Mouse (Mus musculus): ENCODE data around the gene Uxs1. TPM values are rescaled to one million over a fixed set of nuclear protein-coding genes. Genes with fewer than 3 reads are reported as not detected.

Gene Uxs1
- polyA plus RNA-seq, 1 experiment from 2014 or later: 21.6 TPM

DNA sequence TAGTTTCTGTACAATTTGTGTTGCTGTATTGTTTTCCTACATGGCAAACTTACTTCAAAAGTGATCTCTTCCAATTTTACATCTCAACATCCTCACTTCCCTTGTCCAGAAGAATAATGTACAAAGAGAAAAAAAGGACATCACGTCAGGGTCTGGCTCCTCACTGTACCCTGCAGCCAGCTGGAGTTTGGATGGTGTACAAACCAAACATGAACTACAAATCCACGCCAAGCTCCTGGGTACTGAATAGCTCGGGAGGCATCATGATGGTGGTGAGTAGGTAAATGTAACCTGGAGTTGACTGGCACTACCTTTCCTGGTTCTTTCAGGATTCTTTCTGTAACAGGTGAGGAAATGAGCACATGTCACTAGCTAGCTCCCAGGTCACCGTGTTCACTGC lies 53.5 kb downstream of the Uxs1 start:
- peaks cover 35% of the 10 kb centered on the region for H3K36me3 ChIP-seq (ENCODE audit: control insufficient read depth, insufficient read depth)
- H3K9me3 ChIP-seq (ENCODE audit: control insufficient read depth): no peaks in the 10 kb centered on the region
- WGBS: 95% methylated on average over 4 of the region's 4 CpGs
- H3K27ac ChIP-seq (ENCODE audit: low read depth, low read length): no peak overlapping the region
- no peak for TF ChIP-seq CTCF (IDR thresholded peaks at IDR 0.05; ENCODE audit: low read depth)
- H3K4me3 ChIP-seq (ENCODE audit: low read depth, low read length): no peak overlapping the region
- no peaks in the 10 kb centered on the region for H3K27me3 ChIP-seq (replicated peaks; ENCODE audit: control insufficient read depth, insufficient read depth, low read length)
- no peak overlapping the region for H3K4me2 ChIP-seq (replicated peaks; ENCODE audit: low read depth)
- no peak for ATAC-seq
- H3K9ac ChIP-seq (ENCODE audit: low read depth, low read length): no peak overlapping the region
- no peaks in the 10 kb centered on the region for H3K4me1 ChIP-seq (replicated peaks; ENCODE audit: control insufficient read depth, insufficient read depth, low read length)

DNA sequence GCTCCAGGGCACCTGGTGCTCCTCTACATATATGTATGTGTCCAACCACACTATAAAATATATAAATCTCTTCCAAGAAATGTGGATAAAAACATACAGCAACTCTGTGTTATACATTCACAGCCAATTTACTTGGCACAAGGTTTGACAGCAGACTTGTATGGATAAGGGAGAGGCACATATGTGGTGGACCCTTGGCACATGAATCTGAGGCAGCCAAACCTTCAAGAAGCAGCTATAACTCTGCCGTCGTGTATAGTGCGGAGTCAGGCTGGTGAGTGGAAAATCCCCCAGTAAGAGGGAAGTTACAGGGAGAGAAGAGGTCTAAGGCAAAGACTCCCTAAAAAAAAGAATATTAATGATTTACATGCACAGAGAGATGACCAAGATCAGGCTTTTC lies 54.9 kb downstream of the Uxs1 start:
- Histone ChIP-seq H3K36me3 (ENCODE audit: control insufficient read depth, insufficient read depth) (peaks cover 29% of the 10 kb centered on the region), H3K27me3 (replicated peaks; ENCODE audit: control insufficient read depth, insufficient read depth, low read length) (no peaks in the 10 kb centered on the region), H3K4me2 (replicated peaks; ENCODE audit: low read depth) (no peak overlapping the region), H3K27ac (ENCODE audit: low read depth, low read length) (no peak overlapping the region), H3K4me1 (replicated peaks; ENCODE audit: control insufficient read depth, insufficient read depth, low read length) (no peaks in the 10 kb centered on the region), H3K9me3 (ENCODE audit: control insufficient read depth) (no peaks in the 10 kb centered on the region), H3K9ac (ENCODE audit: low read depth, low read length) (no peak overlapping the region), H3K4me3 (ENCODE audit: low read depth, low read length) (no peak overlapping the region)
- no peak for ATAC-seq
- no peak for TF ChIP-seq CTCF (IDR thresholded peaks at IDR 0.05; ENCODE audit: low read depth)
- 93% methylated on average over 3 of the region's 3 CpGs for WGBS

DNA sequence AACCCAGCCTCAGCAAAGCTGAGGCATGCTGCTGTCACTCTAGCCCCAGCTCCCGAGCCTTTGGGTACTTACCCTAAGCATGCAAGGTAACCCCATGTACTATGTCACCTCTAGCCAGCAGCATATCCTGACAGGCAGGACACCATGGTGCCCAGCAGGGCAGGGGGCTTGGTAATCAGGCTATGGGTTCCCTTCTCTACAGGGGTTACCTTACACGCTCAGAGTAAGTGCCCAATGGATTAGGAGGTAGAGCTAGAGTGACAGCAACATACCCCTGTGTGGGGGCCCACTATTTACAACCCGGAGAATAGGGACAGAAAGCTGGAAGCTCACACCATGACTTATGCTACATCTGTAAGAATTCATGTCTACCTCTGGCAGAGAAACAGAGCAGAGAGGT lies 57.6 kb downstream of the Uxs1 start:
- no peaks in the 10 kb centered on the region for H3K9me3 ChIP-seq (ENCODE audit: control insufficient read depth)
- H3K4me1 ChIP-seq (replicated peaks; ENCODE audit: control insufficient read depth, insufficient read depth, low read length): no peaks in the 10 kb centered on the region
- no peak overlapping the region for H3K27ac ChIP-seq (ENCODE audit: low read depth, low read length)
- ATAC-seq: no peak
- H3K4me2 ChIP-seq (replicated peaks; ENCODE audit: low read depth): no peak overlapping the region
- WGBS: 85% methylated on average over 3 of the region's 3 CpGs
- no peak for TF ChIP-seq CTCF (IDR thresholded peaks at IDR 0.05; ENCODE audit: low read depth)
- H3K36me3 ChIP-seq (ENCODE audit: control insufficient read depth, insufficient read depth): peaks cover 21% of the 10 kb centered on the region; the same call in 1 of the 2 replicates
- H3K27me3 ChIP-seq (replicated peaks; ENCODE audit: control insufficient read depth, insufficient read depth, low read length): no peaks in the 10 kb centered on the region
- no peak overlapping the region for H3K4me3 ChIP-seq (ENCODE audit: low read depth, low read length)
- no peak overlapping the region for H3K9ac ChIP-seq (ENCODE audit: low read depth, low read length)

DNA sequence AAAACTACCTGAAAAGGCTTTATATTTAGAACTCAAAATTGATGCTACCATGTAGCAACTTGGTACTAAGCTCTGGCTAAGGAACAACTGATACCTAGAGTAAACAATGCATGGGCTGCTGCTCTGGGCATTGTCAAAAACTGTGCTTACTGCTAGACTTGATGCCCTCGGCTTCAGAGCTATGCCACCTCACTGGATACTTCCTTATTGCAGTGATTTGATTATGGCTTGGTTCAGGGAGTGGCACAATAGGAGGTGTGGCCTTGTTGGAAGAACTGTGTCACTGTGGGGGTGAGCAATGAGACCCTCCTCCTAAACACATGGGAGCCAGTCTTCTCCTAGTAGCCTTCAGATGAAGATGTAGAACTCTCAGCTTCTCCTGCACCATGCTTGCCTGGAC lies 58.3 kb downstream of the Uxs1 start:
- no peaks in the 10 kb centered on the region for H3K27me3 ChIP-seq (replicated peaks; ENCODE audit: control insufficient read depth, insufficient read depth, low read length)
- H3K4me2 ChIP-seq (replicated peaks; ENCODE audit: low read depth): no peak overlapping the region
- no peak overlapping the region for H3K9ac ChIP-seq (ENCODE audit: low read depth, low read length)
- no peaks in the 10 kb centered on the region for H3K4me1 ChIP-seq (replicated peaks; ENCODE audit: control insufficient read depth, insufficient read depth, low read length)
- H3K4me3 ChIP-seq (ENCODE audit: low read depth, low read length): no peak overlapping the region
- H3K27ac ChIP-seq (ENCODE audit: low read depth, low read length): no peak overlapping the region
- WGBS: 9% methylated on average over 1 of the region's 1 CpGs
- TF ChIP-seq CTCF (IDR thresholded peaks at IDR 0.05; ENCODE audit: low read depth): no peak
- no peaks in the 10 kb centered on the region for H3K9me3 ChIP-seq (ENCODE audit: control insufficient read depth)
- H3K36me3 ChIP-seq (ENCODE audit: control insufficient read depth, insufficient read depth): peaks cover 28% of the 10 kb centered on the region
- ATAC-seq: peak; percentile 67

DNA sequence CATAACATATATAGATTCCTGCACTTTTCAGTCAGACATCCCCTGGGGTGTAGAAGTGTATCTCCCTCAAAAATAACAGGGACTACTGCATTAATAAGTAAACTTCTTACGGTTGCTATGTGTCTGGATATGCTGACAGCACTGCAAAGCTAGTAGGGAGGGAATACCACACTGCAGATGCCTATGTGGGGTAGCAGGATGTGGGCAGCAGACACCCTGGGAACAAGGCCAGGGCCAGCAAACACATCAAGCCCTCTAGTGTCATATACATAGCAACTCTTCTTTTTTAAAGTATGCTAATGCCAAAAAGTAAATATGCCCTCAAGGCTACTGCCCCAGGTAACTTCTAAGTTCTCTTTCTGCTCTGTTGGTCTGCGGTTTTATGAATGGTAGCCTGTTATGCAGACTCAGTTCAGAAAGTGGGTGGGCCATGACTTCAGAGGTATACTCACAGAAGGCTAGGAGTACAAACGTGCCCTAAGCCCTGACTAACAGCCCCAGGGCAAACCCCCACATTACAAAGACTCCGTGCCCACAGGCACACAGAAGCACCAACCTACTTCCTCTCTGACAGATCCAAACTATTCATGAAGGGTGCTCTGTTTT lies 59.1 kb downstream of the Uxs1 start:
- Histone ChIP-seq H3K27me3 (replicated peaks; ENCODE audit: control insufficient read depth, insufficient read depth, low read length) (no peaks in the 10 kb centered on the region), H3K9ac (ENCODE audit: low read depth, low read length) (no peak overlapping the region), H3K27ac (ENCODE audit: low read depth, low read length) (no peak overlapping the region), H3K36me3 (ENCODE audit: control insufficient read depth, insufficient read depth) (peaks cover 25% of the 10 kb centered on the region), H3K4me1 (replicated peaks; ENCODE audit: control insufficient read depth, insufficient read depth, low read length) (no peaks in the 10 kb centered on the region), H3K9me3 (ENCODE audit: control insufficient read depth) (no peaks in the 10 kb centered on the region), H3K4me3 (ENCODE audit: low read depth, low read length) (no peak overlapping the region), H3K4me2 (replicated peaks; ENCODE audit: low read depth) (no peak overlapping the region)
- 78% methylated on average over 4 of the region's 4 CpGs for WGBS
- no peak for ATAC-seq
- no peak for TF ChIP-seq CTCF (IDR thresholded peaks at IDR 0.05; ENCODE audit: low read depth)

DNA sequence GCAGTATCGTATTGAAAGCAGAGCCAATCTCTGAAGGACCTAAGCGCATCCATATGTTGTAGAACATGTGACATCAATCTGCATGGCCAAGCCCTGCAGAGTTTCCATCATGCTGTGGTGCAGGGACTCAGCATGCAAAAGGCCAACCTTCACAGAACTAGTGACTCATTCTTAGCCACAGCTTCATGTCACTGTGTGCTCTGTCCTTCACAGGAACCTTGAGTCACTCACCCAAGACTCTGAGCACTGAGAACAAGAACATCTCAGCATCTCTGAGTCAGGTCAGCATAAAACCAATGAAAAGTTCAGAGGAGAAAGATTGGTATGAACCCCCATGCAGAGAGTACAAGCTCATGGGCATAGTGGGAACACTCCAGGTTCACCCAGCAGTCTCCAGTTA lies 61.3 kb downstream of the Uxs1 start:
- H3K27me3 ChIP-seq (replicated peaks; ENCODE audit: control insufficient read depth, insufficient read depth, low read length): no peaks in the 10 kb centered on the region
- no peak overlapping the region for H3K27ac ChIP-seq (ENCODE audit: low read depth, low read length)
- no peaks in the 10 kb centered on the region for H3K4me1 ChIP-seq (replicated peaks; ENCODE audit: control insufficient read depth, insufficient read depth, low read length)
- TF ChIP-seq CTCF (IDR thresholded peaks at IDR 0.05; ENCODE audit: low read depth): no peak
- peaks cover 19% of the 10 kb centered on the region for H3K36me3 ChIP-seq (ENCODE audit: control insufficient read depth, insufficient read depth)
- no peak for ATAC-seq
- no peak overlapping the region for H3K4me2 ChIP-seq (replicated peaks; ENCODE audit: low read depth)
- H3K9me3 ChIP-seq (ENCODE audit: control insufficient read depth): no peaks in the 10 kb centered on the region
- 97% methylated on average over 2 of the region's 2 CpGs for WGBS
- H3K9ac ChIP-seq (ENCODE audit: low read depth, low read length): no peak overlapping the region
- no peak overlapping the region for H3K4me3 ChIP-seq (ENCODE audit: low read depth, low read length)

DNA sequence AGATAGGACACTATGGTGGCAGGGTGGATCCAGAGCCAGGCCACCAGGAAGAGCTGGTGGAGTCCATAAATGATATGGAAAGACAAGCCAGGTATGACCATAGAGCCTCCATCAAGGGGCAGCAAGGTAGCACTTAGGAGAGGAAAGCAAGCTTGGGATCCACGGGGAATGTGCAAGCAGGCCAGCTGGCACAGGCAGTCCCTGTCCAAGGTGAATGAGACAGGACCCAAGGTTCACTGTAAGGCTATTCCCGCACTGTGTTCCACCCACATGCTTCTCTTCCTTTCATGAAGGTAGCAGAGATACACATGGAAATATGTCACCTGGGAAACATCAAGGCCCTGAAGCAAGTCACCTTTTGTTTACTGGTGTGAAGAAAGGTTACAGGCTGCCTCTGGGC lies 63.1 kb downstream of the Uxs1 start:
- no peaks in the 10 kb centered on the region for H3K9me3 ChIP-seq (ENCODE audit: control insufficient read depth)
- H3K9ac ChIP-seq (ENCODE audit: low read depth, low read length): no peak overlapping the region
- peaks cover 19% of the 10 kb centered on the region for H3K36me3 ChIP-seq (ENCODE audit: control insufficient read depth, insufficient read depth)
- H3K4me3 ChIP-seq (ENCODE audit: low read depth, low read length): no peak overlapping the region
- 96% methylated on average over 2 of the region's 2 CpGs for WGBS
- no peaks in the 10 kb centered on the region for H3K27me3 ChIP-seq (replicated peaks; ENCODE audit: control insufficient read depth, insufficient read depth, low read length)
- H3K4me2 ChIP-seq (replicated peaks; ENCODE audit: low read depth): no peak overlapping the region
- no peak overlapping the region for H3K27ac ChIP-seq (ENCODE audit: low read depth, low read length)
- no peaks in the 10 kb centered on the region for H3K4me1 ChIP-seq (replicated peaks; ENCODE audit: control insufficient read depth, insufficient read depth, low read length)
- ATAC-seq: no peak
- TF ChIP-seq CTCF (IDR thresholded peaks at IDR 0.05; ENCODE audit: low read depth): no peak
